Mouse (Mus musculus): ENCODE measurements around the gene Zbtb12. TPM values are rescaled to one million over a fixed set of nuclear protein-coding genes. Genes with fewer than 3 reads are reported as not detected.

Gene Zbtb12
- polyA plus RNA-seq, 1 experiment: 24.4 TPM

DNA sequence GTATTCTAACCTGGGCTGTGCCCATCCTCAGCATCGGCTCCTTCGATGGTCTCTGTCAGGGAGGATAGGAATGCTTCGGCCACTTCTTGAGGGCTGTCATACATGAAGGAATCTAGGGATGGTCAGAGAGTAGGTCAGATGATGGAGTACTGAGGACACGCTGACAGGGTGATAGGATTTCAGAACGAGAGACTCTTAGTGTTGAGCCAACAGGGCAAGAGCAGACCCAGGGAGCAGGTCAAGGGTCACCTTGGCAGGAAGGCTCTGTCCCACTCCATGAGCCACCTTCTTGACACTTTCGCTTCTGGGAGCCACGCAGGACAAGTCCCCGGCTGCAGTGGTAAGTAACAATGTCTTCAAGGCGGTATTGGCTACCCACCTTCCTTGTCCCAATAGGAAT lies 18.8 kb upstream of the Zbtb12 start:
- no peak for TF ChIP-seq GATA1 (IDR thresholded peaks at IDR 0.05; ENCODE audit: low read length)

- TF ChIP-seq GATA1 (IDR thresholded peaks at IDR 0.05; ENCODE audit: low read length): no peak
Observed at GRCm38 (mm10) chr17:34861704-34862415, 17.4 kb upstream of the Zbtb12 start.

GRCm38 (mm10) chr17:34862416-34863081 lies 16.7 kb upstream of the Zbtb12 start, which contains the start of gene Cfb:
Gene Cfb (minus strand): TSS chr17:34862518.
- no peak for TF ChIP-seq GATA1 (IDR thresholded peaks at IDR 0.05; ENCODE audit: low read length)

- TF ChIP-seq GATA1 (IDR thresholded peaks at IDR 0.05; ENCODE audit: low read length): no peak
Observed at GRCm38 (mm10) chr17:34865981-34866380, 13.3 kb upstream of the Zbtb12 start.

DNA sequence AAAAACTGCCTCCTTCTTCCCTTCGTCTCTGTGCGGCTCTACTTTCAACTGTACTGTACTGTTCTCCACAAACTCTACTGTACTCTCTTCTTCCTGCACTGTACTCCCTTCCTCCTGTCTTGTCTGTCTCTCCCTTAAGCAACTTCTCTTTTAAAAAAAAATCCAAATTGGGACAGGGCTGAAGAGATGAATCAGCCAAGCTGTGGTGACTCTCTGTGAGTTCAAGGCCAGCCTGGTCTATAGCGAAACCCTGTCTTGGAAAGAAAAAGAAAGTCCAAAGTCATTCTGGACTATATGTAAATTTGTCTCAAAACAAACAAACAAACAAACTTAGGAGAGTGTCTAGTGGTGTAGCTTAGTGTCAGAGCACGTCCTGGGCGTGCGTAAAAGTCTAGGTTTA lies 5.0 kb upstream of the Zbtb12 start:
- no peak for TF ChIP-seq GATA1 (IDR thresholded peaks at IDR 0.05; ENCODE audit: low read length)

DNA sequence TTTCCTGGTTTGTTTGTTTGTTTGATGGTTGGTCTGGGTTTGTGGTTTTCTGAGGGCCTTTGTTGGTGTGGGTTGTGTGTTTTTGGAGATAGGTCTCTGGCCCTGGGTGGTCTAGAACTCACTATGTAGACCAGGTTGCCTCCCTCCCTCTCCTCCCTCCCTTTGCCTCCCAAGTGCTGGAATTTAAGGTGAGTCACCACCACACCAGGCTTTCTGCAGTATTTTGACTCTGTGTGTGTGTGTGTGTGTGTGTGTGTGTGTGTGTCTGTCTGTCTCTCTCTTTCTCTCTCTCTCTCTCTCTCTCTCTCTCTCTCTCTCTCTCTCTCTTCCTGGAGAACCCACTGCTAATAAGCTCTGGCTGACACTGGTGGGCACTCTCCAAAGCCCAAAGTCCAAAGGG lies 1.9 kb downstream of the Zbtb12 start:
- no peak for TF ChIP-seq GATA1 (IDR thresholded peaks at IDR 0.05; ENCODE audit: low read length)

- no peak for TF ChIP-seq GATA1 (IDR thresholded peaks at IDR 0.05; ENCODE audit: low read length)
Observed at GRCm38 (mm10) chr17:34881683-34882310, 2.5 kb downstream of the Zbtb12 start, which contains the start of gene Gm20547. Gene Gm20547 (minus strand): TSS chr17:34882042.

GRCm38 (mm10) chr17:34883332-34883731 lies 4.0 kb downstream of the Zbtb12 start:
- no peak for TF ChIP-seq GATA1 (IDR thresholded peaks at IDR 0.05; ENCODE audit: low read length)

- TF ChIP-seq GATA1 (IDR thresholded peaks at IDR 0.05; ENCODE audit: low read length): no peak
Observed at GRCm38 (mm10) chr17:34884704-34885103, 5.4 kb downstream of the Zbtb12 start.

DNA sequence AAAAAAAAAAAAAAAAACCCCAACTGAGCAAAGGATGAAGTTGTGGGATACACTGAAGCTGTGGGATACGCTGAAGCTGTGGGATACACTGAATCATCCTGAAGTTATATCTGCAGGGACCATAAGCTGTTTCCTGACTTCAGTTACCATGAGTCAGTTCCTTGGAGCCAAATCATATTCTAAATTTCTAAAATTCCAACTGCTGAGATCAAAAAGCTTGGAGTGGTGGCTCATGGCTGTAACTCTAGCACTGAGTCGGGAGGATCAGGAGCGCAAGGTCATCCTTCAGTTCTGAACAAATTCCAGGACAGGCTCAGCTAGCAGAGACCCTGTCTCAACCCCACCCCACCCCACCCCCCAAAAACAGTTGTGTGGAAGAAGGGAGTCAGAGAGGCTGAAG lies 6.3 kb downstream of the Zbtb12 start:
- no peak for TF ChIP-seq GATA1 (IDR thresholded peaks at IDR 0.05; ENCODE audit: low read length)

- no peak for TF ChIP-seq GATA1 (IDR thresholded peaks at IDR 0.05; ENCODE audit: low read length)
Observed at GRCm38 (mm10) chr17:34887942-34888341, 8.7 kb downstream of the Zbtb12 start.

DNA sequence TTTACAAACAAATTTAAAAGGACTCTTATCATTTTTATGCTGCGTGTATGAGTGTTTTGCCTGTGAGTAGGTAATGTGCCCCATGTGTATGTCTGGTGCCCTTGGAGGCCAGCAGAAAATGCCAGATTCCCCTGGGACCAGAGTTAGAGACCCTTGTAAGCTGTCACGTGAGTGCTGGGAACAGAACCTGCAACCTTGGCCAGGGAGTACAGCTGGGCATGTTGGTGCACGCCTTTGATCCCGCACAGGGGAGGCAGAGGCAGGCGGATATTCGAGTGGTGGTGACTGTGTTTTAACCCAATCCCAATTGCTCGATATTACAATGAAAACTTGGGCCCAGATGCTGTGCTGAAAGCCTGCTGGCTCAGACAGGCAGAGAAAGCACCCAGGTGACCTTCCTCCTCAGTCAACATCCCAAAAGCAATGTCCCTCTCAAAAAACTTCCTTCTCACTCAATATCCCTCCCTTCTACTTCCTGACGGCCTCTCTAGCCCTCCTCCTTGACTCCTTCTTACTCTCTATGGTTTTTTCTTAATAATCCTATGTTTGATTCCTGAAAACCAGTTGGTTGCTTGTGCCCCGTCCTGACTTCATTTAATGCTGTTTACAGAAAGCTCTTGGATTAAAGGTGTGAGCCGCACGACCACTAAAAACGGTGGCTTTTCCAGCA lies 10.9 kb downstream of the Zbtb12 start:
- TF ChIP-seq GATA1 (IDR thresholded peaks at IDR 0.05; ENCODE audit: low read length): no peak

DNA sequence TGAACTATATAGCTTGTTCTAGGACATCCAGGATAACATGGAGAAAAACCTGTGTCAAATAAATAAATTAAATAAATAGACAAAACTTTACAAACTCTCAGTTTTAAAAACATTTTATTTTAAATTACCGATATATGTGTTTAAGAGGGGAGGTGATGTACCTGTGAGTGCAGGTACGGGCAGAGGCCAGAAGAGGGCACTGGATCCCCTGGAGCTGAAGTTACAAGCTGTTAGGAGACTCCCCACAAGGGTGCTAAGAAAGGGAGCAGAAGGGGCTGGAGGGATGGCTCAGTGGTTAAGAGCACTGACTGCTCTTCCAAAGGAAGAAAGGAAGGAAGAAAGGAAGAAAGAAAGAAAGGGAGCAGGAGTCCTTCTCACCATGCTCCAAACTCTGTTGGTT lies 12.1 kb downstream of the Zbtb12 start:
- no peak for TF ChIP-seq GATA1 (IDR thresholded peaks at IDR 0.05; ENCODE audit: low read length)

DNA sequence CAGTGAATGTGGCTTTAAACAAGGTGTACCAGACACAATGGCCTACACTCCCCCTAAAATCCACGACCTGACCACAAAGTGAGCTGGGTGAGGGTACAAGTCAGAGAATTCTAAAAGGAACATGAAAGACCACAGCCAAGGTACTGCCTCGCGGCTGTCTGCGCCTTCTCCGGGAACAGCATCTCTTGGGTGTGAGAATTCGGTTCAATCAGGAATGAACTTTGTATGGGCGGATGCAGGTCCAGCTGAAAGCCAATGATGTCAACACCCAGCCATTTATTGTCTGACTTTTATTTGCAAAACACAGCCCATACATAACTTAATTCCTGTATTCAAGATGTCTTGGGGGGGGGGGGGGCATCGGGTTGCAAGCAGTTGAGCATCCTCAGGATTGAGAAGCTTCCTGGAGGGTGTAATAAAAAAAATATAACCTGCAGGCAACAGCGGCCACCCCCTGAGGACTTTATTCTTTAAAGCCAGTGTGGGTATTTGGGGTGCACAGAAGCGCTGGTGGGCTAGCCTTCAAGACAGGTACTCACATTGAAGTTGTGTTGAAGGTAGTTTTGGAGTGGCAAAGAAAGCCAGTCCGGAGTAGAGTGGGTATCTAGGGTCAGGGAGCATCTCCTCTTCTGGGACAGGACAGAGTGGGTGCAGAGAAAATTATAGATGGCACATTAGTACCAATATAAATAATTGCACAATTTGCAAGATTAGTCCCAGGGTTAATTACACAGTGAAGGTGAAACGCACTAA lies 14.0 kb downstream of the Zbtb12 start:
- no peak for TF ChIP-seq GATA1 (IDR thresholded peaks at IDR 0.05; ENCODE audit: low read length)

DNA sequence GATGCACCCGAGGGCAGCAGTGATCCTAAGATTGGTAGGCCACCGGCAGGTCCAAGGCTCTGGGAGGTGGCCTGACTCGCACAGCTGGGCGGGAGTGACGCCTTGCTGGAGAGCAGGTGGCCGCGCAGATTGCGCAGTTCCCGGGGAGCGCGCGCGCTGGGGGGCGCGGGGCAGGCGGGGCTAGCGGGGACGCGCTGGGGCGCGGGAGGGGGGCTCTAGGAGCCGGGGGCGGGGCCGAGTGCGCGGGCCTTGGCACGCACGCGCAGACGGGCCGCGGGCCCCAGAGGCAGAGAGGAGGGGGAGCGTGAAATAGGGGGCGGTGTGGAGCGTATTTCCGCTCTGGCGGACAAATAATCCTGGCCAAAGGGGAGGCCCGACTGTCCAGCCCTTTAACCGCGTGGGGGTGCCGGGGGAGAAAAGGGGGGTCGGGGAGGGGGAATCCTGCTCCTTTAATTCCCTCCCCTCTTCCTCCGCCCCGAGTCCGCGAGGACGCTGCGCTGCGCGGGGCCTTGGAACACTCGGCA lies 14.9 kb downstream of the Zbtb12 start:
- no peak for TF ChIP-seq GATA1 (IDR thresholded peaks at IDR 0.05; ENCODE audit: low read length)

All from G1E-ER4 (cell line).